Mouse (Mus musculus): ENCODE measurements around the gene Gan.

DNA sequence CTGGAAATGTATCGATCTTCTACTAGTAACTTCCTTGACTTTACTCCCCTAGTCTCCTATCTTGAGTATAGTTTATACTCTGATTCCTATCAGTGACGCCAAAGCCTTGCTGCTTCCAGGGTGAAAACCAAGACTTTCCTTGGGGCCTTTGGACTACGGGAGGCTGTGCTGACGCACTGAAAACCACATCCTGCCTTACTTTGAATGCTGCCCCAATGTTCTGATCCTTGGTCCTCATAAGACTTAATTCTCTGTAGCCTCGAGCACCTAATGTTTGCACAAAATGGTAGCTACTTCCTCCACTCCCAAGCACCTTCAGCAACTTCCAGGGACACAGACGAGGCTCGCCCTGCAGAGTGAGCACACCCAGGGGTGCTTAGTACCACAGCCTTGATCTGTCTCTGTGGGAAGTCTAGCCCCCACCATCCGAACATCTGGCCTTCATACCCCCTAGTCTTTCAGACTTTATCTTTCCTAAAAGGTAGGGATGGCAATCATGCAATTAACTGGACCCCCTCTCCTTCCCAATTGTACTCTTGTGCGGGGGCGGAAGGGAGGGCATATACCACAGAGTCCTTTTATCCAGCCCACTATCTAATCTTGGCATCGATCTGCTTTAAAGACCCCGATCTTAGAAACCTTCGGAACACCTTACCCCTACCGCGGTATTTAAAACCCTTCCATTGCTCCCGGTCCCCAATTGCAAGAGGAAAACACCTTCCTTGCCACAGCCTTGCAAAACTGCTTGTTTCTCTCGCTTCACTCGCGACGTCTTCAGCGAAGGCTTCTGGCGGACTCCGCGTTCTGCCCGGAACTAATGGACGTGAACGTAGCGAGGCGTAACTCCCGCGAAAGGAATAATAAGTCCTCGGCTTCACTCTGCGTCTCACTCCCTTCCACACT lies 818 bp upstream of the Gan start:
- TF ChIP-seq CTCF (IDR thresholded peaks at IDR 0.05) (no peak), EP300 (IDR thresholded peaks at IDR 0.05) (no peak)

All from lung, postnatal 0 days (tissue).